Mouse (Mus musculus) stomach, embryonic 16.5 days (tissue): ENCODE data around the gene Thrap3. TPM values are rescaled to one million over a fixed set of nuclear protein-coding genes. Genes with fewer than 3 reads are reported as not detected.

Experiments
- ATAC-seq: fragments of 200-750 bp; cut with Nextera tagmentation; 2 replicates; pipeline ENCODE4 v1.8.0; 2017; ENCODE audit warnings: moderate number of reproducible peaks, moderate TSS enrichment; ENCODE audit not compliant: insufficient read depth, low FRiP score
- H3K27ac ChIP-seq: fragments of 300-500 bp; sonication (generic); 2 replicates; pipeline ENCODE4 v1.5.1; 2014; ENCODE audit warnings: low read length
- H3K27me3 ChIP-seq: fragments of 300-500 bp; sonication (generic); 2 replicates; pipeline ENCODE4 v1.6.1; 2014; ENCODE audit warnings: low read length, control low read depth, mixed read lengths; ENCODE audit not compliant: control insufficient read depth, insufficient read depth
- H3K36me3 ChIP-seq: fragments of 300-500 bp; sonication (generic); 2 replicates; pipeline ENCODE4 v1.6.1; 2014; ENCODE audit warnings: low read length; ENCODE audit not compliant: control insufficient read depth, insufficient read depth
- H3K4me1 ChIP-seq: fragments of 300-500 bp; sonication (generic); 2 replicates; pipeline ENCODE4 v1.6.1; 2014; ENCODE audit warnings: low read length, control low read depth, mixed read lengths; ENCODE audit not compliant: control insufficient read depth, insufficient read depth
- H3K4me2 ChIP-seq: fragments of 300-500 bp; sonication (generic); 2 replicates; pipeline ENCODE4 v1.6.1; 2014; ENCODE audit warnings: low read depth, low read length, mixed read lengths
- H3K4me3 ChIP-seq: fragments of 300-500 bp; sonication (generic); replicated peaks from 2 replicates; pipeline ENCODE4 v1.5.1; 2014; ENCODE audit warnings: mild to moderate bottlenecking, low read length
- H3K9ac ChIP-seq: fragments of 300-500 bp; sonication (generic); 2 replicates; pipeline ENCODE4 v1.6.1; 2014; ENCODE audit warnings: low read length
- H3K9me3 ChIP-seq: fragments of 300-500 bp; sonication (generic); replicated peaks from 2 replicates; pipeline ENCODE4 v1.6.1; 2016; ENCODE audit warnings: low read length, control low read depth; ENCODE audit not compliant: control insufficient read depth
- WGBS: fragments of 180-500 bp; shearing (Covaris S2); extraction: QIAGEN DNeasy Blood & Tissue Kit; methylation state at CpG from one replicate; pipeline ENCODE4 v1.1.7; 2014; 5-methylcytosine and 5-hydroxymethylcytosine counted together
- polyA plus RNA-seq: library from polyadenylated mRNA; unstranded; fragments of >200 nt; fragmentation: Nextera tagmentation; extraction: Ambion mirVana; gene quantifications from 2 replicates; pipeline ENCODE4 v1.2.1, GENCODE M21; 2015

Gene Thrap3
- polyA plus RNA-seq, 1 experiment from 2014 or later, result 176 TPM

GRCm38 (mm10) chr4:126237721-126238242, 35.2 kb upstream of the Thrap3 start:
- H3K4me3 ChIP-seq, result no peak overlapping the region
- peaks cover 35% of the 10 kb centered on the region for H3K36me3 ChIP-seq
- H3K9me3 ChIP-seq, result no peaks in the 10 kb centered on the region
- H3K9ac ChIP-seq, result no peak overlapping the region
- H3K4me2 ChIP-seq, result no peak overlapping the region
- ATAC-seq, result no peak
- H3K27ac ChIP-seq, result no peak overlapping the region
- no peaks in the 10 kb centered on the region for H3K27me3 ChIP-seq
- peaks cover 3% of the 10 kb centered on the region; the same call in 1 of the 2 replicates for H3K4me1 ChIP-seq
- 64% methylated on average over 5 of the region's 5 CpGs for WGBS

- ATAC-seq, result 0 out of 2 replicates have a peak, but pooled peaks have one; percentile 24
- Histone ChIP-seq H3K9ac (peak overlapping the region; percentile 53), H3K36me3 (peaks cover 35% of the 10 kb centered on the region), H3K27me3 (no peaks in the 10 kb centered on the region), H3K4me3 (peak overlapping the region; percentile 26), H3K4me1 (no peaks in the 10 kb centered on the region), H3K9me3 (no peaks in the 10 kb centered on the region), H3K4me2 (peak overlapping the region; percentile 49), H3K27ac (no peak overlapping the region)
- WGBS, result 43% methylated on average over 62 of the region's 63 CpGs
These were observed 34.1 kb upstream of the Thrap3 start for GRCm38 (mm10) chr4:126236467-126237280.

- ATAC-seq, result no peak
- no peaks in the 10 kb centered on the region for H3K4me1 ChIP-seq
- no peaks in the 10 kb centered on the region for H3K9me3 ChIP-seq
- no peak overlapping the region for H3K4me2 ChIP-seq
- no peak overlapping the region for H3K4me3 ChIP-seq
- H3K36me3 ChIP-seq, result peaks cover 37% of the 10 kb centered on the region
- H3K27me3 ChIP-seq, result no peaks in the 10 kb centered on the region
- 84% methylated on average over 10 of the region's 10 CpGs for WGBS
- no peak overlapping the region for H3K27ac ChIP-seq
- H3K9ac ChIP-seq, result no peak overlapping the region
These were observed 32.6 kb upstream of the Thrap3 start for GRCm38 (mm10) chr4:126235191-126235590.

- no peak for ATAC-seq
- Histone ChIP-seq H3K27me3 (no peaks in the 10 kb centered on the region), H3K27ac (no peak overlapping the region)
These were observed 32.1 kb upstream of the Thrap3 start for GRCm38 (mm10) chr4:126234496-126235175.

GRCm38 (mm10) chr4:126233676-126234308, 31.2 kb upstream of the Thrap3 start:
- no peak for ATAC-seq
- Histone ChIP-seq H3K4me2 (no peak overlapping the region), H3K9ac (no peak overlapping the region), H3K4me3 (no peak overlapping the region), H3K9me3 (no peaks in the 10 kb centered on the region), H3K36me3 (peaks cover 34% of the 10 kb centered on the region), H3K4me1 (no peaks in the 10 kb centered on the region), H3K27ac (no peak overlapping the region), H3K27me3 (no peaks in the 10 kb centered on the region)
- WGBS, result 91% methylated on average over 29 of the region's 29 CpGs

More at GRCm38 (mm10) chr4:126234496-126235175, 32.1 kb upstream of the Thrap3 start:
- Histone ChIP-seq H3K9me3 (no peaks in the 10 kb centered on the region), H3K4me2 (no peak overlapping the region), H3K36me3 (peaks cover 35% of the 10 kb centered on the region), H3K4me3 (no peak overlapping the region), H3K9ac (no peak overlapping the region), H3K4me1 (no peaks in the 10 kb centered on the region)
- 81% methylated on average over 18 of the region's 18 CpGs for WGBS

GRCm38 (mm10) chr4:126229900-126230299, 27.3 kb upstream of the Thrap3 start:
- Histone ChIP-seq H3K27me3 (no peaks in the 10 kb centered on the region), H3K9me3 (no peaks in the 10 kb centered on the region), H3K4me1 (peaks cover 6% of the 10 kb centered on the region), H3K4me3 (no peak overlapping the region), H3K9ac (no peak overlapping the region), H3K4me2 (no peak overlapping the region), H3K36me3 (peaks cover 26% of the 10 kb centered on the region), H3K27ac (no peak overlapping the region)
- ATAC-seq, result no peak
- 46% methylated on average over 7 of the region's 7 CpGs for WGBS

GRCm38 (mm10) chr4:126228144-126228543, 25.6 kb upstream of the Thrap3 start:
- no peak for ATAC-seq
- peaks cover 9% of the 10 kb centered on the region for H3K36me3 ChIP-seq
- no peak overlapping the region for H3K9ac ChIP-seq
- 20% methylated on average over 5 of the region's 5 CpGs for WGBS
- H3K4me3 ChIP-seq, result no peak overlapping the region
- no peak overlapping the region for H3K4me2 ChIP-seq
- H3K9me3 ChIP-seq, result no peaks in the 10 kb centered on the region
- H3K27me3 ChIP-seq, result no peaks in the 10 kb centered on the region
- H3K27ac ChIP-seq, result peak overlapping the region; percentile 8; the same call in 1 of the 2 replicates
- H3K4me1 ChIP-seq, result peaks cover 6% of the 10 kb centered on the region

GRCm38 (mm10) chr4:126227077-126227761, 24.7 kb upstream of the Thrap3 start:
- WGBS, result 7% methylated on average over 18 of the region's 18 CpGs
- Histone ChIP-seq H3K4me1 (peaks cover 6% of the 10 kb centered on the region), H3K4me2 (peak overlapping the region; percentile 74), H3K27ac (peak overlapping the region; percentile 61), H3K9ac (peak overlapping the region; percentile 65), H3K9me3 (no peaks in the 10 kb centered on the region), H3K36me3 (peaks cover 5% of the 10 kb centered on the region; the same call in 1 of the 2 replicates), H3K4me3 (peak overlapping the region; percentile 41), H3K27me3 (no peaks in the 10 kb centered on the region)
- ATAC-seq, result peak; percentile 83; the same call in 1 of the 2 replicates
